Mouse (Mus musculus) ES-E14 (cell line): ENCODE data around the gene Micall1. TPM values are rescaled to one million over a fixed set of nuclear protein-coding genes. Genes with fewer than 3 reads are reported as not detected.

Experiments used
- DNase-seq: peaks from one replicate; pipeline ENCODE4 v3.0.0-alpha.2; 2013; ENCODE audit warnings: low read depth, low spot score
- H3K27ac ChIP-seq: 2 replicates; pipeline ENCODE4 v1.5.1; 2012; ENCODE audit warnings: low read depth, mild to moderate bottlenecking, low read length, moderate library complexity, mixed read lengths; ENCODE audit not compliant: poor library complexity, insufficient read depth, severe bottlenecking
- H3K36me3 ChIP-seq: 2 replicates; pipeline ENCODE4 v1.6.1; 2012; ENCODE audit warnings: mild to moderate bottlenecking, low read length, moderate library complexity, mixed read lengths; ENCODE audit not compliant: control insufficient read depth, poor library complexity, insufficient read depth, severe bottlenecking
- H3K4me1 ChIP-seq, 2 experiments: fragments of 150-350 bp in 1 of 2; sonication (generic) in 1 of 2; 2 replicates each; pipeline ENCODE4 v1.6.1; 2012; ENCODE audit warnings: low read length in 2 of 2, mild to moderate bottlenecking in 1 of 2, mixed read lengths in 1 of 2; ENCODE audit not compliant: control insufficient read depth in 2 of 2, insufficient read depth in 2 of 2, poor library complexity in 1 of 2
- H3K4me3 ChIP-seq, 2 experiments: fragments of 150-350 bp in 1 of 2; sonication (generic) in 1 of 2; 2 replicates each; pipeline ENCODE4 v1.5.1; 2012; ENCODE audit warnings: low read length in 2 of 2, low read depth in 1 of 2, mild to moderate bottlenecking in 1 of 2, mixed read lengths in 1 of 2; ENCODE audit not compliant: insufficient read depth in 1 of 2, poor library complexity in 1 of 2, severe bottlenecking in 1 of 2
- H3K9ac ChIP-seq: 2 replicates; pipeline ENCODE4 v1.6.1; 2012; ENCODE audit warnings: low read depth, mild to moderate bottlenecking, low read length, mixed read lengths; ENCODE audit not compliant: poor library complexity, insufficient read depth, severe bottlenecking
- H3K9me3 ChIP-seq: fragments of 150-350 bp; sonication (generic); 2 replicates; pipeline ENCODE4 v1.6.1; 2012; ENCODE audit warnings: low read depth, mild to moderate bottlenecking, low read length; ENCODE audit not compliant: control insufficient read depth, insufficient read depth
- CHD2 ChIP-seq: IDR thresholded peaks from 2 replicates; pipeline ENCODE4 v1.6.1; 2014; ENCODE audit warnings: mild to moderate bottlenecking, low read depth, low read length, inconsistent platforms
- HCFC1 ChIP-seq: IDR thresholded peaks from 2 replicates; pipeline ENCODE4 v1.6.1; 2012; ENCODE audit warnings: low read length, inconsistent platforms, borderline replicate concordance; ENCODE audit not compliant: insufficient read depth
- MAFK ChIP-seq: IDR thresholded peaks from 2 replicates; pipeline ENCODE4 v1.6.1; 2014; ENCODE audit warnings: mild to moderate bottlenecking, low read depth, low read length, inconsistent platforms; ENCODE audit not compliant: insufficient read depth
- ZC3H11A ChIP-seq: IDR thresholded peaks from 2 replicates; pipeline ENCODE4 v1.6.1; 2012; ENCODE audit warnings: low read depth, mild to moderate bottlenecking, inconsistent platforms, low read length, borderline replicate concordance
- ZNF384 ChIP-seq: IDR thresholded peaks from 2 replicates; pipeline ENCODE4 v1.6.1; 2012; ENCODE audit warnings: low read depth, low read length, inconsistent platforms
- in situ Hi-C, 2 experiments: fragments of 600-800 bp; cut with MboI; formaldehyde crosslinking; loops; one replicate each; pipeline ENCODE4 v1.15.1; 2025; ENCODE audit warnings: low sequenced_read_pairs in 2 of 2, inconsistent platforms in 1 of 2; ENCODE audit not compliant: unreplicated experiment in 2 of 2
- total RNA-seq: library from RNA; depleted of rRNA; stranded (reverse); fragments of 300-350 nt; gene quantifications from 2 replicates; pipeline ENCODE4 v1.2.3, GENCODE M21; 2012; rRNA removed

Micall1 gene
- total RNA-seq = 7.7 and 7.8 TPM in 2 replicates

- in situ Hi-C loops = no loop called here
- H3K27ac ChIP-seq = no peak within 1 kb of the TSS
- no peaks in the 10 kb centered on the region; the same call in 1 of the 2 replicates for H3K36me3 ChIP-seq
- no peak for TF ChIP-seq MAFK
- H3K4me3 ChIP-seq = peak within 1 kb of the TSS; percentile 79 to 90
- H3K4me1 ChIP-seq = peaks cover 4 to 10% of the 10 kb centered on the region in 2 experiments; a peak in 2 of 4 replicates
- H3K9me3 ChIP-seq = no peaks in the 10 kb centered on the region
- DNase-seq = peak; percentile 29
- H3K9ac ChIP-seq = peak within 1 kb of the TSS; percentile 82
Measured at GRCm38 (mm10) chr15:79108421-79109320, at the start of gene Micall1. Gene Micall1 (plus strand): TSS chr15:79108898.

- in situ Hi-C loops = no loop called here
- H3K9ac ChIP-seq = no peak overlapping the region
- H3K4me3 ChIP-seq = no peak overlapping the region
- no peak for TF ChIP-seq ZNF384
- TF ChIP-seq ZC3H11A = no peak
- H3K27ac ChIP-seq = no peak overlapping the region
- H3K9me3 ChIP-seq = no peaks in the 10 kb centered on the region
- no peak for DNase-seq
- peaks cover 4 to 13% of the 10 kb centered on the region in 2 experiments; a peak in 3 of 4 replicates for H3K4me1 ChIP-seq
- H3K36me3 ChIP-seq = peaks cover 8% of the 10 kb centered on the region; the same call in 1 of the 2 replicates
Measured at GRCm38 (mm10) chr15:79060887-79061565, 47.7 kb upstream of the Micall1 start.

- H3K9ac ChIP-seq = peak within 1 kb of the TSS; percentile 88
- H3K36me3 ChIP-seq = peaks cover 3% of the 10 kb centered on the region; the same call in 1 of the 2 replicates
- TF ChIP-seq ZNF384 (no peak), MAFK (no peak), CHD2 (peak; percentile 98), ZC3H11A (no peak), HCFC1 (peak; percentile 40; the same call in 1 of the 2 replicates)
- peaks cover 4 to 17% of the 10 kb centered on the region in 2 experiments; a peak in 3 of 4 replicates for H3K4me1 ChIP-seq
- no peaks in the 10 kb centered on the region for H3K9me3 ChIP-seq
- in situ Hi-C loops = no loop called here
- peak; percentile 99 for DNase-seq
- H3K4me3 ChIP-seq = peak within 1 kb of the TSS; percentile 72 to 95
- no peak within 1 kb of the TSS for H3K27ac ChIP-seq
Measured at GRCm38 (mm10) chr15:79062376-79063159, 46.1 kb upstream of the Micall1 start, which contains the start of gene Ankrd54. Gene Ankrd54 (minus strand): TSS chr15:79062893.

DNA sequence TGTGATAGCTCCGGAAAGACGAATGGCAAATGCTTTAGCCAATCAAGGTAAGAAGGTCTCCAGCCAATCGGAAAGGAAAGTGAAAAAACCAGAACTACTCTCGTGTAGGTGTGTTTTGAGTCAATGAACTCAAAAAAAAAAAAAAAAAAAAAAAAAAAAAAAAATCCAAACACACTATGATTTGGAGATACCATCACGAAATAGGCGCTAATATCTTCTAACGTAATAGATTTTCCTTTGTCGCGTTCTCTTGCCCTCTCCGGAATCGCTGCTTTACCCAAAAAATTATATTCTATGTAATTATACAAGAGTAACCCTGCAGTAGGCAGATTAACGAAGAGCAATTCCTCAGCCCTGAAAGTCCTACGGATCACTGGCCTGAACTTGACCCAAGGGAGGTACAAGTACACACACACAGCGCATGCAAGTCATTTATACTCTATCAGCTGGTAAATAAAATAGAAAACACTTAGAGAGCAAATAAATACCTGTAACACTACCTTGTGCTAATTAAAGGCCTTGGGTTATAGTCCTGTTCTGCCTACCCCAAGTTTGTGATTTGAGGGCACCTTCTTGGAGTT, 45.4 kb upstream of the Micall1 start:
- peak overlapping the region; percentile 61; the same call in 1 of the 2 replicates for H3K9ac ChIP-seq
- no peak for DNase-seq
- peaks cover 3% of the 10 kb centered on the region; the same call in 1 of the 2 replicates for H3K36me3 ChIP-seq
- in situ Hi-C loops = no loop called here
- H3K4me1 ChIP-seq = peaks cover 4 to 17% of the 10 kb centered on the region in 2 experiments; a peak in 3 of 4 replicates
- peak overlapping the region; percentile 17 to 66; a peak in 3 of 4 replicates for H3K4me3 ChIP-seq
- no peak overlapping the region for H3K27ac ChIP-seq
- TF ChIP-seq ZC3H11A (no peak), HCFC1 (no peak), ZNF384 (peak; percentile 98)
- no peaks in the 10 kb centered on the region for H3K9me3 ChIP-seq
